Mouse (Mus musculus): Measurements from ENCODE around the gene Gm49384.
"Not testable (repeated sequence)": the region's sequence is repeated elsewhere in the genome, so short reads cannot be mapped to it uniquely, and the experiment has no call there.

Gm49384 gene

DNA sequence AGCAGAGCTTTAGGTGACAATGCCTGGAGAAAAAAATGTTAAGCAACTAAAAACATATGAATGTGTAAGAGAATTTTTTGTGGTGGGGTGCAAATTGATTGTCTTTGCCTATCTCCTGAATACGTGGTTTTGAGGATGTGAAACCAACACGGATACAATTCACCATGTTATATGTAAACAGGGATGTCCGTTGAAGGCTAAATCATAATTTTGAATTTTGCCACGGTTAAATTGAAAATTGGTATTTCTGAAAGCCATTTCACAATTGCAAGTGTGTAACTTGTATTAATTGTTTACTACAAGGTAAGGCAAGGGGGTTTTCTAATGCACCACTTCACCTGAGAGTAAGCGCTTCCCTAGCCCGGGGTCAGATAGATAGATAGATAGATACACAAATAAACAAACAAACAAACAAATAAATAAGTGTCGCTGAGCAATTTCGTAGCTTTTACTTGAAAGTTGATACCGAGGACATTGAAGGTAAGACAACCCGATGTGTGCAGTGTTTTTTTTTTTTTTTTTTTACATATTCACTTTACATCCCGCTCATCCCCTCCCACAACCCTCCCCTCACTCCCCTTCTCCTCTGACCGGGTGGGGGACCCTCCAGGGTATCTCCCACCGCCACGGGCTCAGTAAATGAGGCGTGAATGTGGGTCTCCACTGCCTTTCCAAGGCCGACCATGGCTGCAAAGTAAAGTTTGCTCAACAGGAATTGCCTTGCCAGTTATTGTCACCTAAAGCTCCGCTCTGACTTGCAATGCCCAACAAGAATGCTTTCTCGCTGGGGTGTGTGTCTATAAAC, 36.2 kb downstream of the Gm49384 start:
- no peak for DNase-seq (ENCODE audit: low read depth)

DNA sequence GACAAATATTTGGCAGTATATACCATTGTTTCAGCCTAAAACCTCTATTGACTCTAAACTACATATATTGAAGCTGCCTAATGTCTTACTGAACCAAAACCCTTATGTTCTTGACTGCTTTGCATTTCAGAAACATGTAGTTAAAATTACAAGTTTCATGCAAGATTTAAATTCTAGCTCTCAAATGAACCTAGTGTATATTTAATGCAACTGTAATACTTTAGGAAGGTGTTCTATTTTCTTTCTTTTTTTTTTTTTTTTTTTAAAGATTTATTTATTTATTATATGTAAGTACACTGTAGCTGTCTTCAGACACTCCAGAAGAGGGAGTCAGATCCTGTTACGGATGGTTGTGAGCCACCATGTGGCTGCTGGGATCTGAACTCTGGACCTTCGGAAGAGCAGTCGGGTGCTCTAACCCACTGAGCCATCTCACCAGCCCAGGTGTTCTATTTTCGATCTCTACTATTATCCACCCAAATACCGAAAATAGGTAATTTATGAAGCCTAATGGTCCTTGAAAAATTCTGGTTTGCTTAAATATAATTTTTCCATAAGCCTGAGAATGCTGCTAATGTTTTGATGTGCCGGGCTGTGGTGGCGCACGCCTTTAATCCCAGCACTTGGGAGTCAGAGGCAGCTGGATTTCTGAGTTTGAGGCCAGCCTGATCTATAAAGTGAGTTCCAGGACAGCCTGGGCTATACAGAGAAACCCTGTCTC, 37.0 kb downstream of the Gm49384 start:
- not testable (repeated sequence) for DNase-seq (ENCODE audit: low read depth)

DNA sequence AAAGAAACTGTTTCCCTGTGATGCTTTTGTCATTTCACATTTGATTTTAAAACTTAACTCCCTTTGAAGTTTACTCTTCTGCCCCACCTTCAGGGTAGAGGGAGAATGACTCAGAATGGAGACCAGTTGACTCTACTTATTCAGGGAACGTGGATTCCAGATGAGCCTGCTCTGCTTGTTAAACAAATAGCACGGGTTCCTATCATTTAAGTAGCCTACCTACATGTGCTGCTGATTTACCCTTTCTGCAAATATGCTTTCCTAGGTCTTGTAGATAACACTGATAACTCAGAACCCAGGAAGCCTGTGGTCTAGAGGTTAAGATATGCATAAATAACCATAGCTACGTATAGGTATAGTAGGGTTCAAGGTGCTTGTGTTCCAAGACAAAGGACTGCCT, 39.2 kb downstream of the Gm49384 start:
- DNase-seq (ENCODE audit: low read depth), result peak; percentile 64

DNA sequence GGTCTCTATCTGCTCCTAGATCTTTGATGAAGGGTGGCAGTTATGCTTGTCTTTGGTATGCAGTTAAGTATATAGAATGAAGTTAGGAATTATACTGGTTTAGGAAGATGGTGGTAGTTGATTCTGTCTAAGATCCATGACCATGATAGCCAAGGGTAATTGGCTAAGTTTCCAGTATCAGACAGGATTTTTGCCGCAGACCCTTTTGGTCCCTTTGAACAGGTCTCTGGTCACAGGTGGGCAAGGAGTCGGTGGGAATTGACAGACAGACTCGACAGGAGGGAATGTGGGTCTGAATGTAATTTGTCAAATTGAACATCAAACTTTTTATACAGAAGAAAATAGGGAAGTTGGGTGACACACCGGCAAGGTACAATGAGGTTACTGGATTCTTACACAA, 40.5 kb downstream of the Gm49384 start:
- DNase-seq (ENCODE audit: low read depth), result not testable (repeated sequence)

DNA sequence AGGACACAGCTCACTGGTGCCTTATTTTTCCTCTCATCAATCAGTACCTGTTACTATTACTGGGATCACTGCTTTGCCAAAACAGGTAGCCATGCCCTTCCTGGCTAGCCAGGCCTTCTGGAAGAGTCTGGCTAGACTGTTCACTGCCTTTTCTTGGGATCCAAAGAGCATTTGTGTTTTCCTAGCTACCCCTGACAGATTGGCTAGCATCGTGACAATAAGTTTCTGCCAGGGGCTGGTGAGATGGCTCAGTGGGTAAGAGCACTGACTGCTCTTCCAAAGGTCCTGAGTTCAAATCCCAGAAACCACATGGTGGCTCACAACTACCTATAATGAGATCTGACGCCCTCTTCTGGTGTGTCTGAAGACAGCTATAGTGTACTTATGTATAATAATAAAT, 43.4 kb downstream of the Gm49384 start:
- DNase-seq (ENCODE audit: low read depth), result not testable (repeated sequence)

DNA sequence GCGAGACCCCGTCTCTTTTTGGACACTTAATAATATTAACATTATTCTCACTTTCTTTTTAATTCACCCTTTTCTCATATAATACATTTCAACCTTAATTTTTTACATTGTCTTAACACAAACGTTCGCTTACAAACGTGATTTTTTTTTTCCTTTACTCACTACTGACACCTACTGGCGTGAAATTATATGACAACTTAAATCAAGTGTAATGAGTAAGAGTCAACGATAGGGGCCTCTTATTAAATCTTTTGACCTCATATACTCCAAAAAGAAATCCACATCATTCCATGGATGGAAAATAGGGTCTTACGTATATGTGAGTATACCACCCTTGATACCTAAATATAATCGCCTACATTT, 44.5 kb downstream of the Gm49384 start:
- peak; percentile 97 for DNase-seq (ENCODE audit: low read depth)

DNA sequence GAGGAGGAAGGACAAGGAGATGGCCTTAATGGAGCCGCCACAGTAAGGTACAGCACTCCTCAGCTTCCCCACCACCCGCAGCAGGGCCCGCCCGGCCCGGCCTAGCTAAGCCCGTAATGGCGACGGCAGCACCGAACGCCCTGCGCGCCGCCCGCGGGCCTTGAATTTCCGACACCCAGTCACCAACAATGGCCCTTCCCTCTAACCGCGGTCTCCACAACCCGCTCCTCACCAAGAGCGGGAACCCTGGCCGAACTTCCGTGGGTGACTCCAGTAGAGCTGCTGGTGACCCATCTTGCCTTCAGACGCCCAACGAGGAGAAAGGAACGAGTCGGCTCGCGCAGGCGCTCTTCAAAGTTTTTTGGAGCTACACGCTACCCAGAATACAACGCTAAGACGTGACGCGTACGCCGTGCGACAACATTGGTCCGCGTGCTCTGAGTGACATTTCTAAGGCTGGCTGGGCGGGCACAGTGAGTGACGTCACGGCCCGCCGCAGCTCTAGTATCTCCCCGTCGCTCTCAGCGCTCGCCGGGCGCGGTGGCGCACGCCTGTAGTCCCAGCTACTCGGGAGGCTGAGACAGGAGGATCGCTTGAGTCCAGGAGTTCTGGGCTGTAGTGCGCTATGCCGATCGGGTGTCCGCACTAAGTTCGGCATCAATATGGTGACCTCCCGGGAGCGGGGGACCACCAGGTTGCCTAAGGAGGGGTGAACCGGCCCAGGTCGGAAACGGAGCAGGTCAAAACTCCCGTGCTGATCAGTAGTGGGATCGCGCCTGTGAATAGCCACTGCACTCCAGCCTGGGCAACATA, 45.1 kb downstream of the Gm49384 start, which contains the start of gene Rps29:
Gene Rps29 (minus strand): TSS at position 422 of the 813 bp plus-strand sequence.
- peak; percentile 100 for DNase-seq (ENCODE audit: low read depth)

DNA sequence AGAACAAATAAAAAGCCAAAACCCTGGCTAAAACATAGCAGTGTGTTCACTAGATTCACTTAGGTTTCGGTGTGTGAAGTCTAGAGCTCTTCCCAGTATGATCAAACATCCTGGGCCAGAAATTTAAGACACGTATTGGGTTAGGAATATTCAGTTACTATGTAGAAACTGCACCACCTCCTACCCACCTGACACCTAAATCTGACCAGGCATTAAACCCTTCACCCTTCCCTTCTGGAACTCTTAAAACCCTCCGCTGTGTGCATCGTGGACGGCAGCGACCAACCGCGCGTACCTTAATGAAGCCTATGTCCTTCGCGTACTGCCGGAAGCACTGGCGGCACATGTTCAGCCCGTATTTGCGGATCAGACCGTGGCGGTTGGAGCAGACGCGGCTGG, 45.7 kb downstream of the Gm49384 start:
- no peak for DNase-seq (ENCODE audit: low read depth)

DNA sequence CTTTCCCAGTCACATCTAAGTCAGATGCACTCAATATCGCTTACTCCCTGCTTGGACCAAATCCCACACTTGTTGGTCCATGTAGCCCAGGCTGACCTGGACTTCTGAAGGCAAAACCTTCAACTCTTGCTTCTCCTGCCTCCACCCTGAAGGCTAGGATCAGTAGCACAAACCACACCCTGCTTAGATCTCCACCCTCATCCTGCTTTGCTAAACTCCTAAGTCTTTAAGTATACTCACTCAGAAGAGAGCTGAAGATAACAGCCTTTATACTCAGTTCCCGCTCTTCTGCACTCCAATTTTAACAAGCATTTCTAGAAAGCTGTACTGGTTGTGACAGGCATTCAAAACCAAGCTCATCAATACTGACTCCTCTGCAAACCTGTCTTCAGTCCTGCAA, 47.0 kb downstream of the Gm49384 start:
- no peak for DNase-seq (ENCODE audit: low read depth)

DNA sequence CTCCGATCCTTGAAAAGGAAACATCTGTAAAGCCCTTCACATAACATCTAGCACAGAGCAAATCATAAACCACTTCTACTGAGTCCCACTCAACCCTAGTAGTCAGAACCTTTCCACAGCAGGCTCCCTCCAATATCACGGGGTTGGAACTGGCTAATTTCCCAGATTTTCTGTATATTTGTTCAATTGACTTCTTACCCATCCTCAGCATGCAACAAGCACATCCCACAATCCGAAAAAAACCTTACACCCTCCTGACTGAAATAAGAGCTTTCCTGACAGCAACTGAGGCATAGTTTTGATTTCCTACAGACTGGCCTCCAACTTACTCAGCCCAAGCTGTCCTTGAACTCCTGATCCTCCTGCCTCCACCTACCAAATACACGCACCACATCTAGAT, 47.6 kb downstream of the Gm49384 start:
- DNase-seq (ENCODE audit: low read depth), result no peak

DNA sequence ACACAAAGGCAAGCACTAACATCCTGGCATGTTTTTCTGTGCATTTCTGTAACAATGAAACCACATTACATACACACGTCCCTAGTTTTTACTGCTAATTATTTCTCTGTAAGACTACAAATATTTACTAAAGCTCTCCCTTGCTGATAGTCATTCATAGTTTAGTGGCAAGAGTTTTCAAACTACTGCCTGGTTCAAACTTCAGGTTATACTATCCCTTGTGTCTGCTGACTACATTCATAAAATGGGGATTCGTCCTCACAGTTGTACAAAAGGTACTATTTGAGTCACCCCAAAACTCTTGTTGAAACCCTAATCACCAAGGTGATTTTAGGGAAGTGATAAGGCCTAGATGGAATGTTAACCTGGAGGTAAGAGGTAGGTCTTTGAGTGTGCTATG, 48.1 kb downstream of the Gm49384 start:
- no peak for DNase-seq (ENCODE audit: low read depth)

DNA sequence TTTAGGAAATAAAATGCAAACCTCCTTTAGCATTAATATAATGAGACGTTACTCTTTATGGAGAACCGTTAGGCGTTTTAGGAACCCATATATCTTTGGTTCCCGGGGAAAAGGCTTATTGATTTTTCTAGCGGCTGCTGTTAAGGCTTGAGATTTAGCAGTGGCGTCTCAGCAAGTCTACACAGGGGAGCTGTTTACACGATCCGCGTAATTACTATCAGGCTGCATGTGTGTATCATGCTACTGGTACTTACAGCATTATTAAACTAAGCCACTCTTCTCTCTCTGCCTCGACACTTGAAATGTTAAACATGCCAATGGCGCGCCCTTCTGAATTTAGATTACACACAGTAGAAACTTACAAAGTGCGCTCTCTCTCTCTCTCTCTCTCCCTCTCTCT, 54.0 kb downstream of the Gm49384 start:
- DNase-seq (ENCODE audit: low read depth), result no peak

DNA sequence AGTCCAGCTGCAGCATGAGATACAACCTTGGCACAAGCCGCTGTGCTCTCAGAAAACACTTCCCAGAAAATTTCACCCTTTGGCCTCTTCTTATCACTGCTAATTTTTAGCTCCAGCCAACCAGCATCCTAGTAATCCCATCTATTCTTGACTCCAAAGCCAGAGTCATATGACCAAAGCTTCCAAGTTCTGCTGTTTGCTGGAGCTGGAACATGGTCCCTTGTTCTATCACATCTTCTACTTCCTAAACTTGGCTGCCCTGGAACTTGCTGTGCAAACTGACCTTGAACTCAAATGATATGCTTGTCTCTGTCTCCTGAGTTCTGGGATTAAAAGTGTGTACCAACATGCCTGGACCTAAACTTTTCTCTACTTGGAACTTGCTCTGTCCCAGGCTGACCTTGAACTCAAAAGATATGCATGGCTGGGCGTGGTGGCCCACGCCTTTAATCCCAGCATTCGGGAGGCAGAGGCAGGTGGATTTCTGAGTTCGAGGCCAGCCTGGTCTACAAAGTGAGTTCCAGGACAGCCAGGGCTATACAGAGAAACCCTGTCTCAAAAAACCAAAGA, 56.8 kb downstream of the Gm49384 start:
- DNase-seq (ENCODE audit: low read depth), result no peak

DNA sequence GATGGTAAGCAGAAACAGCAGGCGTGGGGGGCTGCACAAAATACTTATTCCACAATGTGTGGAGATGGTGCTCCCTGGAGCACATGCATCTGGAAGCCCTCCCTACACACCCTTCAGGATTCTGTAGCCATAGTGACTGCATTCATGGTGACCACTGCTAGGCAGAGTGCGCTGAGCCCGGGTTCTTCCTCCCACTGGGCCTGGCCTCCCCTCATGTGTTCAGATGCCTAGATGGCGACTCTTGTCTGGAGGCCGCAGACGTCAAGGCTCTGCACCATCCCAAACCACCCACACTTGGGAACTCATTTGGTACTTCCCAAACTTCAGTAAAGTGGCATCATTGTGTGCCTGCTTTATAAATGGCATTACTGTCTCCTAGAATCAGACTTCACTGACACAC, 60.6 kb downstream of the Gm49384 start:
- DNase-seq (ENCODE audit: low read depth), result no peak

DNA sequence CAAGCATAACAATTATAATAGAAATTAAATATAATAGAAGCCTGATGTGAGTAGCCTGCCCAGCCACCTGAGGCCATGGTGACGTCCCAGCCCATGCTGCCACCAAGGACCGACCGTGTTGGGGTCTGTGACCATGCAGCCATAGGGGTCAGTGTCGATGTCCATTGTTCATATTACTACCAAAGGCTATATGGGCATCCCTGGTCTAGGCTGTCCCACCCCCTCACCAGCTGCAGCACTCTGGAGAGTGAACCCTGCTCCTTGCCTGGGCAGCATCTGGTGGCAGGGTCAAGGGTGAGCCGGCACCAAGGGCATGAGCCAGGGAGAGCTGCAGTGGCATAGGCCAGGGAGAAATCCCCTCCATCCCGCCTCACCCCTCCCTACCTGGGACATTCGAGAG, 64.2 kb downstream of the Gm49384 start:
- no peak for DNase-seq (ENCODE audit: low read depth)

All from naive thymus-derived CD4-positive, alpha-beta T cell, adult 2 months (primary cell).